Mouse (Mus musculus) heart, embryonic 13.5 days (tissue): ENCODE measurements at regions not wholly inside any gene's neighbourhood (a gene's known extent, or its start where the extent isn't known, plus 50 kb on each side); places are given as distances from the start of the nearest gene placed in this dataset.
"Not testable (repeated sequence)": the region's sequence is repeated elsewhere in the genome, so short reads cannot be mapped to it uniquely, and the experiment has no call there.

Source experiments
- ATAC-seq: fragments of 200-750 bp; cut with Nextera tagmentation; 2 replicates; pipeline ENCODE4 v1.8.0; 2017; ENCODE audit warnings: moderate TSS enrichment; ENCODE audit not compliant: insufficient number of reproducible peaks, low FRiP score, low TSS enrichment; ENCODE audit errors: extremely low read depth
- H3K27ac ChIP-seq: fragments of 300-500 bp; sonication (generic); replicated peaks from 2 replicates; pipeline ENCODE4 v1.5.1; 2015; ENCODE audit warnings: moderate library complexity, mild to moderate bottlenecking, inconsistent platforms
- H3K27me3 ChIP-seq: fragments of 300-500 bp; sonication (generic); replicated peaks from 2 replicates; pipeline ENCODE4 v1.6.1; 2015; ENCODE audit warnings: mild to moderate bottlenecking, inconsistent platforms
- H3K36me3 ChIP-seq: fragments of 300-500 bp; sonication (generic); 2 replicates; pipeline ENCODE4 v1.6.1; 2015; ENCODE audit warnings: mild to moderate bottlenecking, inconsistent platforms
- H3K4me1 ChIP-seq: fragments of 300-500 bp; sonication (generic); 2 replicates; pipeline ENCODE4 v1.6.1; 2015; ENCODE audit warnings: inconsistent platforms
- H3K4me2 ChIP-seq: fragments of 300-500 bp; sonication (generic); 2 replicates; pipeline ENCODE4 v1.6.1; 2015; ENCODE audit warnings: inconsistent platforms, mild to moderate bottlenecking, moderate library complexity
- H3K4me3 ChIP-seq: fragments of 300-500 bp; sonication (generic); 2 replicates; pipeline ENCODE4 v1.5.1; 2015; ENCODE audit warnings: moderate library complexity, mild to moderate bottlenecking, inconsistent platforms
- H3K9ac ChIP-seq: fragments of 300-500 bp; sonication (generic); 2 replicates; pipeline ENCODE4 v1.6.1; 2015; ENCODE audit warnings: inconsistent platforms, mild to moderate bottlenecking, moderate library complexity
- H3K9me3 ChIP-seq: fragments of 300-500 bp; sonication (generic); 2 replicates; pipeline ENCODE4 v1.6.1; 2016; ENCODE audit warnings: inconsistent platforms
- WGBS: fragments of 180-500 bp; shearing (Covaris S2); methylation state at CpG from one replicate; pipeline ENCODE4 v1.1.7; 2015; ENCODE audit warnings: mixed read lengths; 5-methylcytosine and 5-hydroxymethylcytosine counted together

GRCm38 (mm10) chr2:116526203-116526602 lies 352.3 kb upstream of the Tmco5 start:
- not testable (repeated sequence) for H3K9ac ChIP-seq, H3K27me3 ChIP-seq, ATAC-seq, H3K27ac ChIP-seq, H3K36me3 ChIP-seq, H3K4me3 ChIP-seq, H3K4me1 ChIP-seq, H3K9me3 ChIP-seq, H3K4me2 ChIP-seq
- 43% methylated on average over 2 of the region's 3 CpGs for WGBS

- Histone ChIP-seq H3K9ac (no peak overlapping the region), H3K27me3 (no peaks in the 10 kb centered on the region), H3K27ac (no peak overlapping the region), H3K9me3 (peaks cover 50% of the 10 kb centered on the region), H3K4me1 (no peaks in the 10 kb centered on the region), H3K36me3 (no peaks in the 10 kb centered on the region), H3K4me2 (no peak overlapping the region), H3K4me3 (no peak overlapping the region)
- WGBS: 54% methylated on average over 1 of the region's 1 CpGs
- ATAC-seq: no peak
These were observed 342.0 kb upstream of the Tmco5 start for GRCm38 (mm10) chr2:116536453-116536852.

GRCm38 (mm10) chr2:116559350-116559749 lies 319.1 kb upstream of the Tmco5 start:
- no peak for ATAC-seq
- Histone ChIP-seq H3K4me2 (no peak overlapping the region), H3K4me1 (no peaks in the 10 kb centered on the region), H3K9ac (no peak overlapping the region), H3K9me3 (peaks cover 53% of the 10 kb centered on the region), H3K27ac (no peak overlapping the region), H3K27me3 (no peaks in the 10 kb centered on the region), H3K36me3 (no peaks in the 10 kb centered on the region), H3K4me3 (no peak overlapping the region)

- Histone ChIP-seq H3K36me3 (no peaks in the 10 kb centered on the region), H3K4me3 (no peak overlapping the region), H3K9me3 (no peaks in the 10 kb centered on the region), H3K9ac (no peak overlapping the region), H3K4me2 (no peak overlapping the region), H3K27me3 (no peaks in the 10 kb centered on the region), H3K27ac (no peak overlapping the region), H3K4me1 (no peaks in the 10 kb centered on the region)
- ATAC-seq: no peak
- 58% methylated on average over 2 of the region's 2 CpGs for WGBS
These were observed 294.5 kb upstream of the Tmco5 start for GRCm38 (mm10) chr2:116583989-116584388.

GRCm38 (mm10) chr2:116586203-116586959 lies 292.1 kb upstream of the Tmco5 start:
- Histone ChIP-seq H3K4me1 (no peaks in the 10 kb centered on the region), H3K36me3 (no peaks in the 10 kb centered on the region), H3K4me2 (no peak overlapping the region), H3K4me3 (no peak overlapping the region), H3K27ac (no peak overlapping the region), H3K9me3 (no peaks in the 10 kb centered on the region), H3K9ac (no peak overlapping the region), H3K27me3 (no peaks in the 10 kb centered on the region)
- WGBS: 76% methylated on average over 11 of the region's 11 CpGs
- no peak for ATAC-seq

GRCm38 (mm10) chr2:116605869-116606268 lies 272.6 kb upstream of the Tmco5 start:
- H3K27ac ChIP-seq: no peak overlapping the region
- WGBS: 81% methylated on average over 5 of the region's 5 CpGs
- no peak for ATAC-seq

GRCm38 (mm10) chr2:116639935-116640334 lies 238.6 kb upstream of the Tmco5 start:
- H3K4me2 ChIP-seq: no peak overlapping the region
- no peak overlapping the region for H3K4me3 ChIP-seq
- WGBS: 72% methylated on average over 5 of the region's 5 CpGs
- no peaks in the 10 kb centered on the region for H3K4me1 ChIP-seq
- H3K36me3 ChIP-seq: no peaks in the 10 kb centered on the region
- H3K9me3 ChIP-seq: no peaks in the 10 kb centered on the region
- H3K27me3 ChIP-seq: no peaks in the 10 kb centered on the region
- H3K27ac ChIP-seq: no peak overlapping the region
- H3K9ac ChIP-seq: no peak overlapping the region
- no peak for ATAC-seq

More at GRCm38 (mm10) chr2:116605869-116606268, 272.6 kb upstream of the Tmco5 start:
- Histone ChIP-seq H3K4me2 (no peak overlapping the region), H3K36me3 (no peaks in the 10 kb centered on the region), H3K27me3 (no peaks in the 10 kb centered on the region), H3K4me1 (no peaks in the 10 kb centered on the region), H3K9ac (no peak overlapping the region), H3K4me3 (no peak overlapping the region), H3K9me3 (no peaks in the 10 kb centered on the region)

- no peaks in the 10 kb centered on the region for H3K9me3 ChIP-seq
- no peak overlapping the region for H3K9ac ChIP-seq
- H3K36me3 ChIP-seq: no peaks in the 10 kb centered on the region
- H3K27ac ChIP-seq: no peak overlapping the region
- H3K4me2 ChIP-seq: no peak overlapping the region
- H3K4me1 ChIP-seq: no peaks in the 10 kb centered on the region
- H3K27me3 ChIP-seq: no peaks in the 10 kb centered on the region
- 66% methylated on average over 6 of the region's 6 CpGs for WGBS
- H3K4me3 ChIP-seq: no peak overlapping the region
- ATAC-seq: no peak
These were observed 226.4 kb upstream of the Tmco5 start for GRCm38 (mm10) chr2:116652106-116652505.

GRCm38 (mm10) chr2:116685756-116686155 lies 192.7 kb upstream of the Tmco5 start:
- ATAC-seq: no peak
- H3K4me1 ChIP-seq: no peaks in the 10 kb centered on the region
- H3K4me3 ChIP-seq: no peak overlapping the region
- H3K4me2 ChIP-seq: no peak overlapping the region
- H3K27ac ChIP-seq: no peak overlapping the region
- WGBS: 67% methylated on average over 4 of the region's 4 CpGs
- no peaks in the 10 kb centered on the region for H3K27me3 ChIP-seq
- no peaks in the 10 kb centered on the region for H3K36me3 ChIP-seq
- no peak overlapping the region for H3K9ac ChIP-seq
- H3K9me3 ChIP-seq: no peaks in the 10 kb centered on the region

GRCm38 (mm10) chr2:116697542-116697941 lies 180.9 kb upstream of the Tmco5 start:
- no peak overlapping the region for H3K9ac ChIP-seq
- ATAC-seq: no peak
- WGBS: 58% methylated on average over 5 of the region's 5 CpGs
- no peak overlapping the region for H3K27ac ChIP-seq
- H3K4me1 ChIP-seq: no peaks in the 10 kb centered on the region
- no peaks in the 10 kb centered on the region for H3K36me3 ChIP-seq
- H3K27me3 ChIP-seq: no peaks in the 10 kb centered on the region
- no peaks in the 10 kb centered on the region for H3K9me3 ChIP-seq
- no peak overlapping the region for H3K4me3 ChIP-seq
- H3K4me2 ChIP-seq: no peak overlapping the region

- Histone ChIP-seq H3K36me3 (no peaks in the 10 kb centered on the region), H3K4me2 (no peak overlapping the region), H3K4me3 (no peak overlapping the region), H3K9ac (no peak overlapping the region), H3K4me1 (no peaks in the 10 kb centered on the region), H3K9me3 (no peaks in the 10 kb centered on the region), H3K27ac (no peak overlapping the region), H3K27me3 (no peaks in the 10 kb centered on the region)
- ATAC-seq: no peak
These were observed 173.8 kb upstream of the Tmco5 start for GRCm38 (mm10) chr2:116704705-116705104.

GRCm38 (mm10) chr2:116709608-116710007 lies 168.9 kb upstream of the Tmco5 start:
- no peak for ATAC-seq
- 50% methylated on average over 4 of the region's 4 CpGs for WGBS

More at GRCm38 (mm10) chr2:116709608-116710007, 168.9 kb upstream of the Tmco5 start:
- H3K4me2 ChIP-seq: no peak overlapping the region
- H3K36me3 ChIP-seq: no peaks in the 10 kb centered on the region
- no peaks in the 10 kb centered on the region for H3K4me1 ChIP-seq
- H3K27me3 ChIP-seq: no peaks in the 10 kb centered on the region
- H3K9ac ChIP-seq: no peak overlapping the region
- no peaks in the 10 kb centered on the region for H3K9me3 ChIP-seq
- H3K4me3 ChIP-seq: no peak overlapping the region
- no peak overlapping the region for H3K27ac ChIP-seq
